Mouse (Mus musculus) ovary, postnatal 14 days (tissue): ENCODE results near the gene Kirrel3.

Experiments
- DNase-seq: peaks from one replicate; pipeline ENCODE4 v3.0.0; 2022; ENCODE audit warnings: low spot score

Gene Kirrel3

GRCm38 (mm10) chr9:34886746-34887145 is 401.1 kb downstream of the Kirrel3 start:
- no peak for DNase-seq

- no peak for DNase-seq
These were observed 401.5 kb downstream of the Kirrel3 start for GRCm38 (mm10) chr9:34887196-34887595.

GRCm38 (mm10) chr9:34888298-34888697 is 402.6 kb downstream of the Kirrel3 start:
- DNase-seq = no peak

GRCm38 (mm10) chr9:34901216-34901615 is 415.5 kb downstream of the Kirrel3 start:
- no peak for DNase-seq

GRCm38 (mm10) chr9:34901888-34902287 is 416.2 kb downstream of the Kirrel3 start:
- DNase-seq = no peak

- no peak for DNase-seq
These were observed 419.5 kb downstream of the Kirrel3 start for GRCm38 (mm10) chr9:34905164-34905563.

- no peak for DNase-seq
These were observed 422.3 kb downstream of the Kirrel3 start for GRCm38 (mm10) chr9:34908040-34908439.

GRCm38 (mm10) chr9:34911838-34912237 is 426.1 kb downstream of the Kirrel3 start:
- DNase-seq = no peak

- no peak for DNase-seq
These were observed 426.7 kb downstream of the Kirrel3 start for GRCm38 (mm10) chr9:34912273-34912972.

- peak; percentile 56 for DNase-seq
These were observed 427.3 kb downstream of the Kirrel3 start for GRCm38 (mm10) chr9:34912996-34913395.

GRCm38 (mm10) chr9:34918976-34919375 is 433.3 kb downstream of the Kirrel3 start:
- no peak for DNase-seq

GRCm38 (mm10) chr9:34920116-34920515 is 434.4 kb downstream of the Kirrel3 start:
- DNase-seq = no peak

- no peak for DNase-seq
These were observed 436.2 kb downstream of the Kirrel3 start for GRCm38 (mm10) chr9:34921941-34922340.

GRCm38 (mm10) chr9:34922716-34923115 is 437.0 kb downstream of the Kirrel3 start:
- no peak for DNase-seq

GRCm38 (mm10) chr9:34923134-34923931 is 437.6 kb downstream of the Kirrel3 start:
- no peak for DNase-seq

GRCm38 (mm10) chr9:34925616-34926015 is 439.9 kb downstream of the Kirrel3 start:
- DNase-seq = no peak

- DNase-seq = no peak
These were observed 444.7 kb downstream of the Kirrel3 start for GRCm38 (mm10) chr9:34930371-34930770.

- no peak for DNase-seq
These were observed 452.4 kb downstream of the Kirrel3 start for GRCm38 (mm10) chr9:34938140-34938539.

GRCm38 (mm10) chr9:34939621-34940020 is 453.9 kb downstream of the Kirrel3 start:
- no peak for DNase-seq

- no peak for DNase-seq
These were observed 456.6 kb downstream of the Kirrel3 start for GRCm38 (mm10) chr9:34942122-34942831.

- no peak for DNase-seq
These were observed 457.3 kb downstream of the Kirrel3 start for GRCm38 (mm10) chr9:34942996-34943395.

- DNase-seq = no peak
These were observed 459.6 kb downstream of the Kirrel3 start for GRCm38 (mm10) chr9:34945301-34945700.

- no peak for DNase-seq
These were observed 461.6 kb downstream of the Kirrel3 start for GRCm38 (mm10) chr9:34947258-34947657.
